Mouse (Mus musculus): Measurements from ENCODE around the gene Tuba8.

- no peak for TF ChIP-seq POU5F1 (IDR thresholded peaks at IDR 0.05; ENCODE audit: borderline replicate concordance, low read length)
- no peak for TF ChIP-seq CTCF (conservative IDR thresholded peaks at IDR 0.05; ENCODE audit: low read length)
- TF ChIP-seq NANOG (IDR thresholded peaks at IDR 0.05; ENCODE audit: borderline replicate concordance, low read length): no peak
These were observed 32.7 kb downstream of the Tuba8 start for GRCm38 (mm10) chr6:121243161-121243560.
